Mouse (Mus musculus) forebrain, embryonic 14.5 days (tissue): ENCODE results near the gene Anxa9. TPM values are rescaled to one million over a fixed set of nuclear protein-coding genes. Genes with fewer than 3 reads are reported as not detected.

Experiments
- ATAC-seq: fragments of 200-750 bp; cut with Nextera tagmentation; 2 replicates; pipeline ENCODE4 v1.8.0; 2017; ENCODE audit warnings: mild to moderate bottlenecking, moderate library complexity
- DNase-seq: peaks from one replicate; pipeline ENCODE4 v3.0.0-alpha.2; 2015; ENCODE audit warnings: low spot score
- H3K27ac ChIP-seq: fragments of 300-500 bp; sonication (generic); 2 replicates; pipeline ENCODE4 v1.5.1; 2014; ENCODE audit warnings: low read depth, mild to moderate bottlenecking, control low read depth, low read length, moderate library complexity
- H3K27me3 ChIP-seq: fragments of 300-500 bp; sonication (generic); replicated peaks from 2 replicates; pipeline ENCODE4 v1.6.1; 2014; ENCODE audit warnings: low read length, control low read depth, mixed read lengths; ENCODE audit not compliant: control insufficient read depth, insufficient read depth
- H3K36me3 ChIP-seq: fragments of 300-500 bp; sonication (generic); 2 replicates; pipeline ENCODE4 v1.6.1; 2014; ENCODE audit warnings: low read length, control low read depth; ENCODE audit not compliant: control insufficient read depth, insufficient read depth
- H3K4me1 ChIP-seq: fragments of 300-500 bp; sonication (generic); 2 replicates; pipeline ENCODE4 v1.6.1; 2014; ENCODE audit warnings: antibody characterized with exemption, low read length, control low read depth; ENCODE audit not compliant: control insufficient read depth, insufficient read depth
- H3K4me2 ChIP-seq: fragments of 300-500 bp; sonication (generic); 2 replicates; pipeline ENCODE4 v1.6.1; 2014; ENCODE audit warnings: mild to moderate bottlenecking, control low read depth, low read length
- H3K4me3 ChIP-seq: fragments of 300-500 bp; sonication (generic); 2 replicates; pipeline ENCODE4 v1.5.1; 2014; ENCODE audit warnings: low read depth, low read length, control low read depth
- H3K9ac ChIP-seq: fragments of 300-500 bp; sonication (generic); 2 replicates; pipeline ENCODE4 v1.6.1; 2014; ENCODE audit warnings: mild to moderate bottlenecking, low read length, control low read depth, moderate library complexity
- H3K9me3 ChIP-seq: fragments of 300-500 bp; sonication (generic); replicated peaks from 2 replicates; pipeline ENCODE4 v1.6.1; 2016; ENCODE audit warnings: low read length, control low read depth, mixed read lengths; ENCODE audit not compliant: control insufficient read depth
- WGBS: fragments of 180-500 bp; shearing (Covaris S2); extraction: QIAGEN DNeasy Blood & Tissue Kit; methylation state at CpG from one replicate; pipeline ENCODE4 v1.1.7; 2014; 5-methylcytosine and 5-hydroxymethylcytosine counted together
- polyA plus RNA-seq: library from polyadenylated mRNA; unstranded; fragments of >200 nt; fragmentation: Nextera tagmentation; extraction: Ambion mirVana; gene quantifications from 2 replicates; pipeline ENCODE4 v1.2.1, GENCODE M21; 2014

Gene Anxa9
- polyA plus RNA-seq, 1 experiment from 2014 or later, result 0.27 TPM

GRCm38 (mm10) chr3:95273471-95273870, 33.5 kb downstream of the Anxa9 start:
- Histone ChIP-seq H3K4me3 (no peak overlapping the region), H3K27ac (no peak overlapping the region), H3K36me3 (peaks cover 9% of the 10 kb centered on the region; the same call in 1 of the 2 replicates), H3K4me1 (no peaks in the 10 kb centered on the region), H3K9me3 (no peaks in the 10 kb centered on the region), H3K9ac (no peak overlapping the region), H3K4me2 (no peak overlapping the region), H3K27me3 (no peaks in the 10 kb centered on the region)
- WGBS, result 91% methylated on average over 5 of the region's 5 CpGs
- ATAC-seq, result no peak
- DNase-seq, result no peak

- ATAC-seq (no peak), DNase-seq (no peak)
- Histone ChIP-seq H3K9me3 (no peaks in the 10 kb centered on the region), H3K9ac (no peak overlapping the region), H3K4me3 (no peak overlapping the region), H3K27me3 (no peaks in the 10 kb centered on the region), H3K4me1 (no peaks in the 10 kb centered on the region), H3K4me2 (no peak overlapping the region), H3K36me3 (peaks cover 31% of the 10 kb centered on the region), H3K27ac (no peak overlapping the region)
- 80% methylated on average over 12 of the region's 12 CpGs for WGBS
These were observed 36.1 kb downstream of the Anxa9 start for GRCm38 (mm10) chr3:95270766-95271364.

- peaks cover 36% of the 10 kb centered on the region for H3K36me3 ChIP-seq
- DNase-seq (no peak), ATAC-seq (no peak)
- no peaks in the 10 kb centered on the region for H3K9me3 ChIP-seq
- no peak overlapping the region for H3K4me2 ChIP-seq
- H3K27me3 ChIP-seq, result no peaks in the 10 kb centered on the region
- no peak overlapping the region for H3K4me3 ChIP-seq
- H3K27ac ChIP-seq, result no peak overlapping the region
- no peaks in the 10 kb centered on the region for H3K4me1 ChIP-seq
- H3K9ac ChIP-seq, result no peak overlapping the region
- 87% methylated on average over 5 of the region's 5 CpGs for WGBS
These were observed 37.2 kb downstream of the Anxa9 start for GRCm38 (mm10) chr3:95269789-95270188.

GRCm38 (mm10) chr3:95267855-95268254, 39.1 kb downstream of the Anxa9 start:
- H3K27ac ChIP-seq, result no peak overlapping the region
- H3K4me1 ChIP-seq, result no peaks in the 10 kb centered on the region
- H3K9ac ChIP-seq, result no peak overlapping the region
- no peak for DNase-seq
- ATAC-seq, result no peak
- H3K36me3 ChIP-seq, result peaks cover 55% of the 10 kb centered on the region
- no peaks in the 10 kb centered on the region for H3K27me3 ChIP-seq
- H3K4me2 ChIP-seq, result no peak overlapping the region
- no peaks in the 10 kb centered on the region for H3K9me3 ChIP-seq
- H3K4me3 ChIP-seq, result no peak overlapping the region

- Histone ChIP-seq H3K4me3 (no peak overlapping the region), H3K4me1 (no peaks in the 10 kb centered on the region), H3K9me3 (no peaks in the 10 kb centered on the region), H3K27ac (no peak overlapping the region), H3K27me3 (no peaks in the 10 kb centered on the region), H3K4me2 (no peak overlapping the region), H3K9ac (no peak overlapping the region), H3K36me3 (peaks cover 67% of the 10 kb centered on the region)
- WGBS, result 95% methylated on average over 3 of the region's 3 CpGs
- no peak for DNase-seq
- ATAC-seq, result no peak
These were observed 40.9 kb downstream of the Anxa9 start for GRCm38 (mm10) chr3:95266052-95266451.

- H3K9ac ChIP-seq, result no peak overlapping the region
- H3K36me3 ChIP-seq, result peaks cover 79% of the 10 kb centered on the region
- H3K27me3 ChIP-seq, result no peaks in the 10 kb centered on the region
- H3K9me3 ChIP-seq, result no peaks in the 10 kb centered on the region
- no peak overlapping the region for H3K4me3 ChIP-seq
- 84% methylated on average over 1 of the region's 1 CpGs for WGBS
- no peak for DNase-seq
- H3K4me1 ChIP-seq, result no peaks in the 10 kb centered on the region
- no peak overlapping the region for H3K27ac ChIP-seq
- no peak overlapping the region for H3K4me2 ChIP-seq
- ATAC-seq, result no peak
These were observed 42.3 kb downstream of the Anxa9 start for GRCm38 (mm10) chr3:95264724-95265123.

GRCm38 (mm10) chr3:95263089-95263739, 43.8 kb downstream of the Anxa9 start:
- DNase-seq (peak; percentile 51), ATAC-seq (peak; percentile 52; the same call in 1 of the 2 replicates)
- Histone ChIP-seq H3K27me3 (no peaks in the 10 kb centered on the region), H3K9ac (no peak overlapping the region), H3K4me2 (no peak overlapping the region), H3K4me1 (no peaks in the 10 kb centered on the region), H3K27ac (no peak overlapping the region), H3K36me3 (peaks cover 86% of the 10 kb centered on the region), H3K9me3 (no peaks in the 10 kb centered on the region), H3K4me3 (no peak overlapping the region)
- WGBS, result 54% methylated on average over 11 of the region's 11 CpGs

- Histone ChIP-seq H3K27ac (no peak overlapping the region), H3K9ac (no peak overlapping the region), H3K9me3 (no peaks in the 10 kb centered on the region), H3K4me3 (no peak overlapping the region), H3K4me2 (no peak overlapping the region), H3K27me3 (no peaks in the 10 kb centered on the region), H3K36me3 (peaks cover 85% of the 10 kb centered on the region), H3K4me1 (no peaks in the 10 kb centered on the region)
- DNase-seq (no peak), ATAC-seq (no peak)
- 98% methylated on average over 4 of the region's 4 CpGs for WGBS
These were observed 45.0 kb downstream of the Anxa9 start for GRCm38 (mm10) chr3:95261975-95262374.

GRCm38 (mm10) chr3:95256931-95257330, 50.0 kb downstream of the Anxa9 start:
- no peak overlapping the region for H3K9ac ChIP-seq
- DNase-seq (no peak), ATAC-seq (no peak)
- WGBS, result 86% methylated on average over 5 of the region's 5 CpGs
- no peaks in the 10 kb centered on the region for H3K4me1 ChIP-seq
- peaks cover 78% of the 10 kb centered on the region for H3K36me3 ChIP-seq
- H3K4me2 ChIP-seq, result no peak overlapping the region
- H3K9me3 ChIP-seq, result no peaks in the 10 kb centered on the region
- no peaks in the 10 kb centered on the region for H3K27me3 ChIP-seq
- H3K27ac ChIP-seq, result no peak overlapping the region
- no peak overlapping the region for H3K4me3 ChIP-seq
